Mouse (Mus musculus): ENCODE data around the gene Syt5.
"Not testable (repeated sequence)": the region's sequence is repeated elsewhere in the genome, so short reads cannot be mapped to it uniquely, and the experiment has no call there.

The Syt5 gene

GRCm38 (mm10) chr7:4547221-4547641 is at the start of gene Syt5:
Gene Syt5 (minus strand): TSS chr7:4547541.
- peak; percentile 77 for DNase-seq

GRCm38 (mm10) chr7:4597046-4597445 is 49.7 kb upstream of the Syt5 start:
- DNase-seq: not testable (repeated sequence)

DNA sequence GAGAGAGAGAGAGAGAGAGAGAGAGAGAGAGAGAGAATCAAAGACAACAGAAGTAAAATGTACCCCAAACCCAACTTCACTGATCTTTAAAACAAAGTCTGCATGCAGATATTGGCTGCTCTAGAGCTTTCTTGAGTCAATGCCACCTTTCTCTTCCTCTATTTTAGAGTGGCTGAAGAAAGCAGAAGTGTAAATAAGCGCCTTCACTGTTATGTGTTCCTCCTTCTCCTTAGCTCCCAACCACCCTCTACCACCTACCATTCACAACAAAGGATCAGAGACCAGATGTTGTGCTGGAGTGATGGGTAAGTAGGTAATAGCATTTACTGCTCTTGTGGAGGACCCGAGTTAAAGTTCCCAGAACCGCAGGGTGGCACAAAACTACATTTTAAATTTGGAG is 34.1 kb upstream of the Syt5 start:
- not testable (repeated sequence) for DNase-seq

DNA sequence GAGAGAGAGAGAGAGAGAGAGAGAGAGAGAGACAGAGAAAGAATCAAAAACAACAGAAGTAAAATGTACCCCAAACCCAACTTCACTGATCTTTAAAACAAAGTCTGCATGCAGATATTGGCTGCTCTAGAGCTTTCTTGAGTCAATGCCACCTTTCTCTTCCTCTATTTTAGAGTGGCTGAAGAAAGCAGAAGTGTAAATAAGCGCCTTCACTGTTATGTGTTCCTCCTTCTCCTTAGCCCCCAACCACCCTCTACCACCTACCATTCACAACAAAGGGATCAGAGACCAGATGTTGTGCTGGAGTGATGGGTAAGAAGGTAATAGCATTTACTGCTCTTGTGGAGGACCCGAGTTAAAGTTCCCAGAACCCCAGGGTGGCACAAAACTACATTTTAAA is 25.0 kb upstream of the Syt5 start:
- DNase-seq: not testable (repeated sequence)

- no peak for DNase-seq
Observed at GRCm38 (mm10) chr7:4562660-4563059, 15.3 kb upstream of the Syt5 start.

- DNase-seq: no peak
Observed at GRCm38 (mm10) chr7:4557167-4557560, 9.8 kb upstream of the Syt5 start.

DNA sequence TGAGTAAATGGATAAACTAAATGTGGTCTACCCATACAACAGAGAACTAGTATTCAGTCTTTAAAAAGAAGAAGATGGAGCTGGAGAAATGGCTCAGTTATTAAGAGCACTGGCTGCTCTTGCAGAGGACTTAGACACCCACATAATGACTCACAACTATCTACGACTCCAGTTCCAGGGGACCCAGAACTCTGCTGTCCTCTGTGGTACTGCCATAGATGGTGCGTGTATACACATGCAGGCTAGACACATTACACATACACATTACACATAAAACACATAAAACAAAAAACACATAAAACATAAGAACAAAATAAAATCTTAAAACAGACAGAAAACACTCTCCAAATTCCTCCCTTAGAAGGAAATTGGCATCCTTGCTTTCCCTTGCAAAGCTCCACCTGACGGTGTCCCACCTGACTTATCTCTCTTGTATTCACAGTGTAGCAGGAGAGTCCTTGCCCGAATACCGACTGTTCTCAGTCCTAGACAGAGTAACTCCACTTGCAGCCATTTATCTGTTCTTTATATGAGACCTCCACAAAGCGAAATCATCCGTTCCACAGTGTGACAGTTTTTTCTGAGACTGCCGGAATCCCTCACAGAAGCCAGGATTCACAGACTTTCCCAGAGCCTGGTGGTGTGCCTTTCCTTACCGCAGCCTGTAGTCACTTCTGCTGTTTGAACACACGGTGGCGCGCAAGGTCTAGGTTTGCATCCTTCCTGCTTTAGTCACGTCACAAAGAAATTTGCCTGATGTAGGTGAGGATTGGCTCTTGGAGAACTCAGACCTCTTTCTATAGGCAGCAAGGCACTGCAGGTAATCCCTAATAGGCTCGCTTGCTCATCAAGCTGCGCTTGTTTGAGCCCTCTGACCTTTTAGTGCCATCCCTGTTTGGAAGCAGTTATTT is 9.2 kb upstream of the Syt5 start:
- peak; percentile 94 for DNase-seq

GRCm38 (mm10) chr7:4546591-4547131 is 680 bp downstream of the Syt5 start:
- peak; percentile 94 for DNase-seq

DNA sequence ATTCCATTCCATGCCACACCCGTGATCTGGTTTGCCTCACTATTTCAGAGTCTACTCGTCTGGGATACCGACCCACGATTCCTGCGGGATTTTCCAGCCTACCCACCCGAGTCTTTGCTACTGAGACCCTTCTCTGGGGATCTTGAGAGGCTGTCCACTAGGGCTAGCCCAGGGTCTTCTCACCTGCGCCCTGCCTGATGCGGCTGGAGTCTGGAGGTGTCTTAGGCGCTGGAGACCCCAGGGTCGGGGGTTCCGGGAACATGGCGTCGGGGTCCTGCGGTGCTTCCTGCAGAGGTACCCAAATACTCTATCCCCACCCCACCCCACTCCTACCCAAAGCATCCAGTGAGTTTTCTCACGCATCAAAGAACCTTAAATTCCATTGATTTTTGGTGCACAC is 1.3 kb downstream of the Syt5 start:
- no peak for DNase-seq

DNA sequence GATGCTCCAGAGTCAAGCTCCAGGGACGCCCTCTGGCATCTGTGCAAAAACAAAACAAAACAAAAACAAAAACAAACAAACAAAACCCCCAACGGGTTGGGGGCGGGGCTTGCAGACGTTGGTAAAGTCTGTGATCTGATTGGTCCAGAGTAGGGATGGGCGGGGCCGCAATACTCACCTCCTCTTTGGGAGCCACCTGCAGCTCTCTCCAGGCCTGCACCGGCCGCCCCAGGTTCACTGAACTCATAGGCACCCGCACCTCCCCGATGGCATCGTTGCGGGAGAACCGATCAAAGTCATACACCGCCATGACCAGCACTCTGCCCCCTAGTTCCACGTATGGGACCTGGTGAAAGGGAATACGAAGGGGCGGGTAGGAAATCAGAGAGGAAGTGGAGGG is 5.3 kb downstream of the Syt5 start:
- no peak for DNase-seq

DNA sequence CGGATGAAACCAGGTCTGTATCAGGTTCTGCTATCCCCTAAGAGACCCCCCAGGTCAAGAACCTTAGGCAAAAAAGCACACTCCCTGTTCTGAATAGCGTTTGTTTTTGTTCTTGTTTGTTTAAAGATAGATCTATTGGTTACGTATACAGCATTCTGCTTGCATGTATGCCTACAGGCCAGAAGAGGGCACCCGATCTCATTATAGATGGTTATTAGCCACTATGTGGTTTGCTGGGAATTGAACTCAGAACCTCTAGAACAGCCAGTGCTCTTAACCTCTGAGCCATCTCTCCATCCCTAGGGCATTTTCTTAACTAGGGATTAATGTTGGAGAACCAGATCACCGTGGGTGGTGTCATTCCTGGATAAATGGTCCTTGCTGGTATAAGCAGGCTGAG is 6.0 kb downstream of the Syt5 start:
- no peak for DNase-seq

DNA sequence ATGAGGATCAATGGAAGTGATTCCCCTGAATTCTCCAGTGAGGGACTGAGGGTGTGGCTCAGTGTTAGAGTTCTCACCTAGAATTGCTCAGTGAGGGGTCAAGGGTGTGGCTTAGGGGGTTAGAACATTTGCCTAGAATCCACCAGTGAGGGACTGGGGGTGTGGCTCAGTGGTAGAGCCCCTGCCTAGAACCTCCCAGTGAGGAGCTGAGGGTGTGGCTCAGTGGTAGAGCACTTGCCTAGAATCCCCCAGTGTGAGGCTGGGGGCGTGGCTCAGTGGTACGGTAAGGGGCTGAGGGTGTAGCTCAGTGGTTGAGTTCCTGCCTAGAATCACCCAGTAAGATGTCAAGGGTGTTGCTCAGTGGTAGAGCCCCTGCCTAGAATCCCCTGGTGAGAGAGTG is 8.3 kb downstream of the Syt5 start:
- no peak for DNase-seq

GRCm38 (mm10) chr7:4537181-4537580 is 10.2 kb downstream of the Syt5 start:
- DNase-seq: no peak

DNA sequence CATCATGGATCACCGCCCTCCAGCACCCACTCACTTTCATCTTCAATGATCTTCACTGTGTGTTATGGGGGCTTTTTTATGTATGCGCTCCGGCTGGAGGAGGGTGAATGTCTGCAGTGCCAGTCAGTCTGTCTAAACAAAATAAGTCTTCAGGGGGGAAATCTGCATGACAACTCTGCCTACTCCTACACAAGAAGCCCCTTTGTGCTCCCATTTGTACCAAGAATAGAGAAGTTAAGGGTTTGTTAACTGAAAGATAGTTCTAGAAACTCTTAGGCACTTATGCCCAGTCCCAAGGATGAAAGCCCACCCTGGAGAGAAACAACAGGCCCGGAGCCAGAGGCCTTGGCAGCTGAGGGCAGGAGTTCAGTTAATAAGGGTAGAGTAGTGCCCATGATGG is 11.0 kb downstream of the Syt5 start:
- no peak for DNase-seq

- DNase-seq: peak; percentile 94
Observed at GRCm38 (mm10) chr7:4532005-4532729, 15.2 kb downstream of the Syt5 start, which contains the start of gene Dnaaf3. Gene Dnaaf3 (minus strand): TSS chr7:4532453.

GRCm38 (mm10) chr7:4530166-4530565 is 17.2 kb downstream of the Syt5 start:
- DNase-seq: not testable (repeated sequence)

- DNase-seq: no peak
Observed at GRCm38 (mm10) chr7:4527302-4527689, 20.0 kb downstream of the Syt5 start.

DNA sequence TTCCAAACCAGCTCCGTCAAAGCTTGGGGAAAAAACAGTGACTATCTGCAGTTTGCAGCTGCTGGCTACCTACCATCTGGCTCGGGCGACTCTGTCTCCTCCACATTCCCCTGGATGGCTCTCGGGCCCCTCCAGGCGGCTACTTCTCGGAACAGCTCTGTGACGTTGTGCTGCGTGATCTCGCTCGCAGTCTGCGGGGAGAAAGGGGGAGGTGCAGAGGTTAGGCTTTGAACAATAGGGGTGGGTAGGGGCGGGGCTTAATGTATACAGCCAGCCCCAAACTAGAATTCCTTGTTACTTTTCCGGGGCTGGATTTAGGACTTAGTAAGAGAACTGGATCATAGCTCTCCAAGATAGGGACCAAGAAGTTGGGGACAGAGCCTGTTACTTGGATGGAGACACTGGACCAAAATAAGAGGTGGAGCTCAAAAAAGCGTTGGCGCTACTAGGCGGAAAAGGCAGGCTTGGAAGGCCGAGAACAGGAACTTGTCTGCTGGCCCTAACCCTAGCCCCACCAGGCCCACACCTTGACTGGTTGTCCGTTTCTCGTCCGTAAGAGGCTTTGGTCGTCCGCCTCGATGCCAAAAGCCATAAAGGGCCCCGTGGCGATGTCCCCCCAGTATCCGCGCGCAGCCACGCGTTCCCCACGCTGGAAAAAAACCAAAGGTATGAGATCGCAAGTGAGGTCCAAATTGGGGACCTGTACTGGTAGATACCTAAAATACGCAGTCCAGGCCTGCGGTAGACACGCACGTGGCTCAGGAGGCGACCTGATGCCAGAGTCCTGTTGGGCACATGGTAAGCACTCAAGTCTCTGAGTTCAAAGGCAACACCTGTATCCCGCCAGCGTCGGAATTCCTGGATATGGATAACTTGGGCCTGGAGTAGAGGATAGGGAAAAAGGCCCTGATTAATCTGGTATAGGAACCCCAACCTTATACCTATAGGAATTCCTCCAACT is 20.7 kb downstream of the Syt5 start:
- DNase-seq: peak; percentile 93

DNA sequence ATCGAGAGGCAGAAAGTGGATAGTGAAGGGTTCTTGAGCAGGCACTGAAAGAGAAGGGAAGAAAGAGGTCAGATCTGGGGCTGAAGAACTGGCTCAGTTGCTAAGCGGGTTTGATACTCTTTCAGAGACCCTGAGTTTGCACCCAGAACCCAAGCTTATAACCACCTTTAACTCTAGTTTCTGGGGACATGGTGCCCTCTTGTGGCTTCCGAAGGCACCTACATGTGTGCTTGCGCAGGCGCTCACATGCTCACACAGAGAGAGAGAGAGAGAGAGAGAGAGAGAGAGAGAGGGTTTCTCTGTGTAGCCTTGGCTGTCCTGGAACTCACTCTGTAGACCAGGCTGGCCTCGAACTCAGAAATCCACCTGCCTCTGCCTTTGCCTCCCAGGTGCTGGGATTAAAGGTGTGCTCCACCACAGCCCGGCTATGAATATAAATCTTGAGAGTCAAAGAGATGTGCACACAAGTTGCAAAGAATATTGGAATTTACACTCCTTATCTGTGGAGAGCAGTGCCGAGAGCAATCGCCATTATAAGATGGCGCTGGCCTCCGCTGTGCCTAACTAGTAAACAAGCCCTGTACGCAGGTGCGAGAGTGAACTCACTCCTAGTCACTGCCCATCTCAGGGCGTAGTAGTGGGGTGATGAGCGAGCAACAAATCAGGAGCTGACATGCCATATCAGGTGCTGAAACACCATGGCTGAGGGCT is 23.0 kb downstream of the Syt5 start, which contains the start of gene Tnni3:
Gene Tnni3 (minus strand): TSS at position 18 of the 711 bp plus-strand sequence.
- peak; percentile 87 for DNase-seq

GRCm38 (mm10) chr7:4523205-4524130 is 23.9 kb downstream of the Syt5 start:
- no peak for DNase-seq

DNA sequence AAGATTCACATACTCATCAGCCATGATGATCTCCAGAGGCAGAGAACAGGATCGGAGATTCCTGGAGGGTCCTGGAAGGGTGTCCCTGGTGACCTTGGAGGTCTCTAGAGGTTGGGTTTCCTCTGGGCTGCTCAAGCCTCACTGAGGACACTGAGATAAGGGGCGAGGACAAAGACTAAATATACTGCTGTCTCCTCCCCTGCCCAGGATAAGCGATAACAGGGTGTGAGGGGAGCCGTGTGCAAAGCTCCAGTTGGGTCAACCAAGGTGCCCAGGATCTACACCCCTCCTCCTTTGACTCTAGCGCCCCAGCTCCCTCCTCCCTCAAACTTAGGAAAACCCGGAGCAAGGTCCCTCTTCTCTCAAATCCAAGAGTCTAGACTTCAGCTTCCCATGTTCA is 25.0 kb downstream of the Syt5 start:
- DNase-seq: no peak
